Mouse (Mus musculus) cerebellum, postnatal 25 days (tissue): ENCODE results near the gene Cdk5.

Experiments
- DNase-seq, 2 experiments: peaks; one replicate each; pipeline ENCODE4 v3.0.0; 2021; ENCODE audit warnings: mixed read lengths in 2 of 2

Cdk5 gene

DNA sequence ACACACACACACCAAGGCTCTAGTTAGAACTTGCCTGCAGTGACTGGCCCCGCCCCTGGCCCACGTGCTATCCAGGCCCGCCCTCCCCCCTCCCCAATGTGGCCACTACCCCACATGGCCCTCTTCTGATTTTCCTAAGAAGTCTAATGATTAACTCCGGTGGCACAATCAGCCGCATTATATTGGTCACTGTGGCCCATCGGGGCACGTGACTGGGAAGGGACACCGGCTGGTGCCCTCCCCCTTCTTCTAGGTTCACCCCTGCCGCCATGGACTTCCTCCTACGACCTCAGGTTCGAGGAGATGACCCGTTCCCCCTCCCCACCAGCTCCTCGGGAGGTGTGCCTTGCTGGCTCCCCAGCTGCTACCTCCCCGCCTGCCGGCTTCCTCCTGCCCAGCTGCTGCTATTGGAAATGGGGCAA is 4.7 kb upstream of the Cdk5 start:
- no peak for DNase-seq

GRCm38 (mm10) chr5:24427285-24427633 is 3.9 kb upstream of the Cdk5 start:
- DNase-seq = no peak

DNA sequence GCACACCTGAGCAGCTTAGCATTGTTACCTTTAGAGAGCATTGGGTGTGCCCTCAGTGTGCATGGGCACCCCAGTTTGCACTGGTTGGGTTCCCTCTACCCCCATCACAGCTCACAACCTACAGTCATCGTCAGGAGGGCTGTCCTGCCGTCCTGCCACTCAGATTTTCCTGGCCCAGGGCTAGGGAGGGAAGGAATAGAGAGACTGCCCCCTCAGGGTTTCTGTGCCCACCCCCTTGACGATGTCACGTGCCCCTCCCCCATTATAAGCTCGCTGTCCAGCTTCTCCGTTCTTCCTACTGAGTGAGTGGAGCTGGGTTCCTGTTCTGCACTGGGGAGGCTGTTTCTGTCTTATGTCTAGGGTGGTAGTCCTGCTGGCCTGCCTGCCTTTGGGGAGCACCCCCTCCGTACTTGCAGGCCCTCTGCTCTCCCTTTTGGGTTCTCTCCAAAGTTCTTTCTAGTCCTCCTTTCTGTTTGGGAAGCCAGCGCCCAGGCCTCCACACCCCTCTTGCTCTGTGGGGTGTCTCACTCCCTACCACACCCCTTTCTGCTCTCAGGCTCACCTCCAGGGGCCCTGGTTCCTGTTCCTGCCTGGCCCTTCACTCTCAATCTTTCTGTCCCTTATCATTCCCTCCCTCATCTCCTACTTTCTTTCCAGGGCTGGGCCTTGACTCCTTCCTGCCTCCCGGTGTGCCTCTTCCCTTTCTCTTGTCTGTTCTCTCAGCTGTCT is 3.4 kb upstream of the Cdk5 start:
- DNase-seq = no peak

DNA sequence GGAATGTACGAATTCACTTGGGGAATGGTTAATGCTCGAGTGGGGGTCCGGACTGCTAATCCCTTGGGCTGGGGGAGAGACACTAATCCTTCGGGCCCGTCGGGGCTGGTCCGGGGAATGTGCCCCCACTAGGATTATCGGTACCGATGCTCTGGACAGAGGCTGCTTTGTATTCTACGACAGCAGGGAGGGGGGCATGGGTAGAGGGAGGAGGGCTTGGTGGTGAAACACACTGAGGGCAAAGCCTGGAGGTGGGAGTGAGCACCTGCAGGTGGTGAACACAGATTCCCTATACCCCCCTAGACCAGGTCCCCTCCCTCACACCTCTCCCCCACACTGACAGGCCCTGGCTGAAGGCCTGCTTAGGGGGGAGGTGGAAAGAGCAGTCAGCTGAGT is 2.7 kb upstream of the Cdk5 start:
- DNase-seq = no peak

DNA sequence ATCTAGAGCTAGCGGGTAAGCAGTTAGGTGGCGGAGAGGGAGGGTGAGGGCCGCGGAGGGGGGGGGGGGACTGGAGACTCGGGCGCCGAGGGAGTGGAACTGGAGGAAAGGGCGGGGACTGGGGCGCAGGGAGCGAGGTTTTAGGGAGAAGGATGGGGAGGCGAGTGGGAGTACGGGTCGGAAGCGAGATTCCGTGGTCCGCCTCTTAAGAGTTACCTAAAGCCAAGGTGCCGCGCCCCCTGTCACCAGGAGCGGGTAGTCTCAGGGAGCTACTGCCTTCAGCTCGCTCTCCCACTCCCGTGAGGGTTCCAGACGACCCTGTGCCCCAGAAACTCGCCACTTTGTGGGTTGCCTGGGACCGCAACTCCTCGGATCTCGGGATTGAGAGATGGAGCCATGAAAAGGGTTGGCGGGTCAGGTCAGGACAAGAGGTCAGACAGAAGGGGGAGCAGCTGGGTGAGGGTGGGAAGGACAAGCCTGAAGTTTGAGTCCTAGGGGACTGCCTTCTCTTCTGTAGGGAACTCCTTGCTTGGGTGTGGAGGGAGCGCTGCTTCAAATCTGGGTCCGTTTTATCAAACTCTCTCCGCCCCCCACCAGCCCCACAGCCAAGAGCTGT is 2.2 kb upstream of the Cdk5 start:
- peak in 1 of 2 experiments; percentile 57 for DNase-seq

- DNase-seq = peak; percentile 80 to 90
Measured at GRCm38 (mm10) chr5:24424861-24425411, 1.6 kb upstream of the Cdk5 start.

DNA sequence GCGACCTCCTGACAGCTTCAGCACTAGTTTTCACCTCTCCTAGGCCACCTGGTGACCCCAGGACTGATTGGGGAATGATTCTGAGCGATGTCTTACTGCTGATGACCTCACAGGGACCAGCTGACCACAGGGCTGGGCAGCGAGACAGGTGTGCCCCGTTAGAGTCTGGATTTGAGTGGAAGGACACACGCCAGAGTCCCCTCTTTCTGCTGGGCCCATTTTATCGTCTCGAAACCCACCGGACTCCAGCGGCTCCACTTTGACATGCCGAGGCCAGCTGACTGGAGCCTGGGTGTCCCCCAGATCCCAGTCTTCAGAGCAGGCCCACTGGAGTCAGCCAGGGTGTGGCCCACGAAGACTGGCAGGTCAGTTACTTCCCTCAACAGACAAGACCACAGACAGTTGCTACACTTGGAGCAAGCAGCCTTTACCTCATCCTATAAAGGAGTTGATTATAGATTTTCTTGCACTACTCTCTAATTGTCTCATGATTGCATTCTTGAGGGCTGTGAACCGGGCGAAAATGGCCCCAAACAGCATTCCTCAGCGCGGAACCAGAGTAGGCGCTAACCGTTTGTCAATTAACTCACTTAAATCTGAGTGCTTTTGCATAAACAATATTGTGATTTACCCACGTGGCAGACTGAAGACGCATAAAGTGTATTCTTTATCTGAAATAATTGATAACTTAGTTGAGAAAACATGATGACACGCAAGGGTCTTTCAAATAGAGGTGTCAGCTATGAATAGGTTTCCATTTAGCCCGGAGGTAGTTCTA is 863 bp upstream of the Cdk5 start:
- DNase-seq = no peak

- no peak for DNase-seq
Measured at GRCm38 (mm10) chr5:24420381-24420780, 2.9 kb downstream of the Cdk5 start.

- no peak for DNase-seq
Measured at GRCm38 (mm10) chr5:24417587-24417986, 5.7 kb downstream of the Cdk5 start.

DNA sequence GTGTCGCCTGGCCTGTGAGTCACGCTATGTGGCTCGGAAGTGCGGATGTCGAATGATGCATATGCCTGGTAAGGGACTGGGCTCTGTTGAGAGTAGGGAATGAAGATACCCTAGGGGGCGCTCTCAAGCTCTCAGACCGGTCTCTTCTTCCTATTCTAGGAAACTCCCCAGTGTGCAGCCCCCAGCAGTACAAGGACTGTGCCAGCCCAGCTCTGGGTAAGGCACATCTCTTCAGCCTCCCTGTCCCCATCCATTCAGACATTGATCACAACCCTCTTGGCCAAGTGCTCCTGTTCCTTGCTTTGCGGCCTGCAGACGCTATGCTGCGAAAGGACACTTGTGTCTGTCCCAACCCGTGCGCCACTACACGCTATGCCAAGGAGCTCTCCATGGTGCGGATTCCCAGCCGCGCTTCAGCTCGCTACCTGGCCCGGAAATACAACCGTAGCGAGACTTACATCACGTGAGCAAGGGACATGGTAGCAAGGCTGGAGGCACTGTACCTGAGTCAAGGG is 7.1 kb downstream of the Cdk5 start:
- DNase-seq = peak; percentile 78 to 83

DNA sequence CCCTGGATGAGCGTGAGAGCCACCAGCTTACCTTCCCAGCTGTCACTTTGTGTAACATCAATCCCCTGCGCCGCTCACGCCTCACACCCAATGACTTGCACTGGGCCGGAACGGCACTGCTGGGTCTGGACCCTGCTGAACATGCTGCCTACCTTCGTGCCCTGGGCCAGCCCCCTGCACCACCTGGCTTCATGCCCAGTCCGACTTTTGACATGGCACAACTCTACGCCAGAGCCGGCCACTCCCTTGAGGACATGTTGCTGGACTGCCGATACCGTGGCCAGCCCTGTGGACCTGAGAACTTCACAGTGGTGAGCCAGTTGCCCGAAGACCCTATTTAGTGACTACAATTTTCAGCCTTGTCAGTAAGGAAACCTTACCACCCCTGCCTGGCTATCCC is 9.4 kb downstream of the Cdk5 start:
- DNase-seq = no peak

DNA sequence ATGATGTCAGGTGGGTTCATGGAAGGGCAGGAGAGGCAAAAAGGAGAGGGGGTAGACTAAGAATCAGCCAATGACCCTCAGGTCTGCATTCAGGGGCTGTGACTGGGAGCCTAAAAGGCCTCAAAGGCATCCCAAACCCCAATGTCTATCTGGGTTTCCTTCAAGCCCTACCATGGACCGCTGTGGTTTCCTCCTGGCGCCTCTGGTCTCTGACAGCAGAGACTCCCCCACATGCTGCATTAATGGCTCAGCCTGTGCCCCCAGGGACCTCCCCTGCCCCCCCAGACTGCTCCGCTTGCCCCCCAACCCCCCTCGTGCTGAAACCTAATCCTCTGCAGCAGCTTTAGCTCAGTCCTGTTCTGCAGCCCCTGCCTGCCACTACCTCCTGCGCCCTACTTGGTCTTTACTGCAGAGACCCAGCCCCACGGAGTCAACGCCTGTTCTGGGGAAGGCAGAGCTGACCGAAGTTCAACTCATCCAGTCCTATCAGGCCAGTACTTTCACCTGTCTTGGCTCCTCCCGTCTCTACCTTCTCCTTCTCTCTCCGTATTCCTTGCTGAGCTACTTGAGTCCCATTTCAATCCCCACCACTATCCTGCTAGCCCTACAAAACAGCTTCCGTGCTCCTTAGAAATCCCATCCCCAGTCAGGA is 10.2 kb downstream of the Cdk5 start, which contains the start of gene Asic3:
TSS of gene Asic3 (plus strand) at position 351 of the 652 bp plus-strand sequence.
- no peak for DNase-seq

DNA sequence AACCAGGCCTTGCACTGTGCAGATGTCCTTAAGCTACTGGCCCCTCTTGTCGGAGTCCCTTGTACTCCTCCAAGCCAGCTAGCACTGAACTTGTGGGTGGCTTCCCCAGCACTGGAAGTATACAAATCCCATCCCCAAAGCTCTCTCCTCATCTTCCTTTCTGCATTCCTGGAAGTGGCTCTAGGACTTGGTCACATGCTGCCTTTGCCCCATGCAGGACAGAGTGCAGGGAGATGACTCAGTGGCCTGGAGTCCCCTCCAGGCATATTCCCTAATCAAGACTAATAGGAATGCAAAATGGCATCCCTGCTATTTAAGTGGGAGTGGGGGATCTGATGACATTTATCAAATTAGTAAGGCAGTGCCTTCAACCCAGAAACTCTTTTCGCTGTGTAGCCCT is 11.3 kb downstream of the Cdk5 start:
- no peak for DNase-seq

DNA sequence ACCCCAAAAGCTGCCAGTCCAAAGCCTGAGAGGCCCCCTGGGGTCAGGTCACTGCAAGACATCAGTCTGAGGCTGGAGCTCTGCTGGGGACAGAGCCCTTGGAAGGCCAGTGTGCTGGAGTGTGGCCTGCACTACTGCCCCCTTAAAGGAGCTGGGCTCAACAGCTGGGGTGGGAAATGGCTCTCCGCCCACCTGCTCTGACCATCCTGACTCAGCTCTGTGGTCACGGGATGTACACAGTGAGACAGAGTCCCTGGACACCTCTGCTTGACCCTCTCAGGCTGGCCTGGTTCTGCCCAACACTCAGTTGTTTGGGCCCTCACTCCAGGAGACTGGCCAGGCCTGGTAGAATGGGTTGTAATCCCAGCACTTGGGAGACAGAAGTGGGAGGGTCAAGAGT is 13.9 kb downstream of the Cdk5 start:
- DNase-seq = no peak

GRCm38 (mm10) chr5:24408651-24409050 is 14.7 kb downstream of the Cdk5 start:
- DNase-seq = no peak

GRCm38 (mm10) chr5:24405389-24405876 is 17.9 kb downstream of the Cdk5 start:
- DNase-seq = no peak

DNA sequence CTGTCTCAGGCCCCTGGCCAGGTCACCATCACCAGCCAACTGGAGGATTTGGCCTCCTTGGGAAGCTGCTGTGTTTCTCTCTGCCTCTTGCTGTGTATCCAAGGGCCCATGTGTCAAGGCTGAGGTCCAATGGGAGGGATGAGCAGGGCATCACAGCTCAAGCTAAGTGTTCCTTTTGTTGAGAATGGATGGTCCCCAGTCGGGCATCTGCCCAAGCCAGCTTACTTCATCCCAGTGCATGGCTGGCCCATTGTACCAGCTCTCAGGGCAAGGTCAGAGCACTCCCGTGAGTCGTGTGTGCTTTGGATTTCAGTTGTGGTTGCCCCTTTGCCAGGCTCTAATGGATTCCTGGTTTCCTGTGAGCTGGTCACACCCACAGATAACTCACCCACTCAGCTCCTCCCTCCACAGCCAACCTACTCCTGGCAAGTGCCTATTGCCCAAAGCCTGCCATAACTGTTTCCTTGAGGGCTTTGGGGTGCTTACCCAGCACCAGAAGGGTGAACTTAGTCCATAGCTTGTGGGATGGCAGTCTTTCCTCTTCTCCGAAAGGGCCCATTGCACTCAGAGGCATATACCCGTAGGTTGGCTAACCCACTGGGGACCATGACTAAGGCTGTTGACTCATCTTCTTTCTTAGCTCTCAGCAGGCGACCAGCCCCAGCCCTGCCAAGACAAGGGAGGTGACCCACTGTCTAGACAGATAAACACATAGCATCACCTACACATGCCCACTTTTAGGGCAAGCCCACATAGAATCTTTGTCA is 18.6 kb downstream of the Cdk5 start:
- DNase-seq = no peak

DNA sequence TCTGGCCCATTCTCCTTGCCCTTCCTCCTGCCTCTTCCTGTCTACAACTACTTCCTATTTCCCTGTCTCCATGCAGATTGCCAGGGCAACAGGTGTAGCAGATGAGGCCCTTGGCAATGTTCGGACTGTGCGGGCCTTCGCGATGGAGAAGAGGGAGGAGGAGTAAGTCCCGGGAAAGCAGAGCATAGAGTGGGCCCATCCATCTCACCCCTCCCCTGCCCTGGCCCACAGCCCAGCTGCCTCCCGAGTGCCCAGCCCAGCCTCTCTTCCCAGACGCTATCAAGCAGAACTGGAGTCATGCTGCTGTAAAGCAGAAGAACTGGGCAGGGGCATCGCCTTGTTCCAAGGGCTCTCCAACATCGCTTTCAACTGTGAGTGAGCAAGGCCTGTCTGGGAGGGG is 21.4 kb downstream of the Cdk5 start:
- peak; percentile 37 to 59 for DNase-seq

DNA sequence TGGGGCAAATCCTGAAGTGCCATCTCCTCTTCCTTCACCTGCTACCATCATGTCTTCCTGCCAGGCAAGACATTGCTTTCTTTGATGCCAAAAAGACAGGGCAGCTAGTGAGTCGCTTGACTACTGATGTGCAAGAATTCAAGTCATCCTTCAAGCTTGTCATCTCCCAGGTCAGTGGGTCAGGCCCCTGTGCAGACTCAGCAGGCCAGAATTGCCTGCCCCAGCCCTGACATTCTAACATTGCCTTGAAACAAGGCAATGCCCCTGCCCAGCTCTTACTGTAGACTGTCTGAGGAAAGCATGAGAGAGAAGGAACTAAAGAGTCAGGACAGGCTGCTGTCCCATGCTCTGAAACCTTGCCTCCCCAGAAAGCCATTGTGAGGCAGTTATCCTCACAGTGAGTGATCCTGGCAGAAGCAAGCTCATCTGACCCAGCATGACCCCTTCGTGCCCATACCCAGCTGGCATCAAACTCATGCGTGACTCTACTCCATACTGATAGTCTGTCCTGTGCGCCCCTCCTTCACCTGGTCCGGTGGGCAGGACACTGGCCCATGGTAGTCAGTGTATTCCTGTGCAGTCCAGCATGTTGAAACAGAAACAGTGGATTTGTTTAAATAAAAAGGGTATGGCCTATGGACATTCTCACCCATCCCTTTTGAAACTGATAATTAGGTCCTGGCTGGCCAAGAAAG is 22.3 kb downstream of the Cdk5 start:
- no peak for DNase-seq

DNA sequence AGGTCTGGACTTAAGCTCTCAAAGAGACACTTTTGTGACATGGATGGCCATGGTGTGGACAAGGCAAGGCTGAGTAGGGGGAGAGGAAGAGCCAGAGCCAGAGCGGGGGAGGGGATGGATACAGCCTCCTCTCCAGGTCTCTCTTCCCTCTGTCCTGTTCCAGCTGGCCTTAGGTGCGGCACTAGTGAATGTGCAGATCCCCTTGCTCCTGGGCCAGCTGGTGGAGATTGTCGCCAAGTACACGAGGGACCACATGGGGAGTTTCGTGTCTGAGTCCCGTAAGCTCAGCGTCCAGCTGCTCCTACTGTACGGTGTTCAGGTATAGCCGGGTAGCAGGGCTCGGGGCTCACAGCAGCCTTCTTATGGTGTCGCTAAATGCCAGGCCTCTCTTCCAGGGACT is 23.0 kb downstream of the Cdk5 start:
- DNase-seq = peak; percentile 47 to 61

DNA sequence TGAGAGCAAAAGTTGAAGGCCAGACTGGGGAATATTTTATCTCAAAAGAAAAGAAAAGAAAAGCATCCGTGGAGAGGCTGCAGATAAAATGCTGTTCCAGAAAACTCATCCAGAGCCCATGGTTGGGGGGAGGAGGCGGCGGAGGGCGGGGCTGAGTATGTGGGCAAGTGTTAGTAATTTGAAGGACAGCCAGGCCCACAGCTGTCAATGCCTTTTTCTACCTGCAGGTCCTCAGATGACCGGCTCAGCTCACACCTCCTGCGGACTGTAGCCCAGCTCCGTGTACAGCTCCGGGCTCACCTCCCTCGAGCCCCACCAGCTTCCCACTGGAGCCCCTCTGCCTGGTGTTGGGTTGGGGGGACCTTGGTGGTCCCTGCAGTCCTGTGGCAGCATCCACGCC is 23.6 kb downstream of the Cdk5 start:
- no peak for DNase-seq
